Mouse (Mus musculus) heart, embryonic 14.5 days (tissue): ENCODE measurements around the gene Cdan1. TPM values are rescaled to one million over a fixed set of nuclear protein-coding genes. Genes with fewer than 3 reads are reported as not detected.

ENCODE experiments used
- ATAC-seq: fragments of 200-750 bp; cut with Nextera tagmentation; 2 replicates; pipeline ENCODE4 v1.8.0; 2017; ENCODE audit warnings: low read depth, moderate TSS enrichment; ENCODE audit not compliant: insufficient number of reproducible peaks, insufficient read depth, low FRiP score
- H3K27ac ChIP-seq, 2 experiments: fragments of 200-500 bp in 1 of 2; fragments of 300-500 bp in 1 of 2; sonication (generic) in 1 of 2; replicated peaks in 1 of 2; 2 replicates each; pipeline ENCODE4 v1.5.1; 2012 to 2014; ENCODE audit warnings: low read depth in 2 of 2, low read length in 2 of 2, control low read depth in 1 of 2, mild to moderate bottlenecking in 1 of 2, mixed read lengths in 1 of 2; ENCODE audit not compliant: control insufficient read depth in 1 of 2, insufficient read depth in 1 of 2
- H3K27me3 ChIP-seq: fragments of 300-500 bp; sonication (generic); 2 replicates; pipeline ENCODE4 v1.6.1; 2014; ENCODE audit warnings: mild to moderate bottlenecking, low read length, control low read depth; ENCODE audit not compliant: control insufficient read depth, insufficient read depth
- H3K36me3 ChIP-seq: fragments of 300-500 bp; sonication (generic); 2 replicates; pipeline ENCODE4 v1.6.1; 2014; ENCODE audit warnings: mild to moderate bottlenecking, control low read depth, low read length, mixed read lengths; ENCODE audit not compliant: control insufficient read depth, insufficient read depth
- H3K4me1 ChIP-seq, 2 experiments: fragments of 200-500 bp in 1 of 2; fragments of 300-500 bp in 1 of 2; sonication (generic) in 1 of 2; 2 replicates each; pipeline ENCODE4 v1.6.1; 2012 to 2014; ENCODE audit warnings: low read length in 2 of 2, control low read depth in 1 of 2, mixed read lengths in 1 of 2; ENCODE audit not compliant: control insufficient read depth in 2 of 2, insufficient read depth in 2 of 2
- H3K4me2 ChIP-seq: fragments of 300-500 bp; sonication (generic); 2 replicates; pipeline ENCODE4 v1.6.1; 2014; ENCODE audit warnings: mild to moderate bottlenecking, low read length
- H3K4me3 ChIP-seq, 2 experiments: fragments of 200-500 bp in 1 of 2; fragments of 300-500 bp in 1 of 2; sonication (generic) in 1 of 2; 2 replicates each; pipeline ENCODE4 v1.5.1; 2012 to 2014; ENCODE audit warnings: low read length in 2 of 2, mild to moderate bottlenecking in 2 of 2, control low read depth in 1 of 2, low read depth in 1 of 2, moderate library complexity in 1 of 2; ENCODE audit not compliant: control insufficient read depth in 1 of 2, insufficient read depth in 1 of 2
- H3K9ac ChIP-seq: fragments of 300-500 bp; sonication (generic); 2 replicates; pipeline ENCODE4 v1.6.1; 2014; ENCODE audit warnings: mild to moderate bottlenecking, low read length
- H3K9me3 ChIP-seq: fragments of 300-500 bp; sonication (generic); 2 replicates; pipeline ENCODE4 v1.6.1; 2016; ENCODE audit warnings: low read length, control low read depth; ENCODE audit not compliant: control insufficient read depth
- WGBS: fragments of 180-500 bp; shearing (Covaris S2); extraction: QIAGEN DNeasy Blood & Tissue Kit; methylation state at CpG from one replicate; pipeline ENCODE4 v1.1.7; 2014; 5-methylcytosine and 5-hydroxymethylcytosine counted together
- polyA plus RNA-seq: library from polyadenylated mRNA; unstranded; fragments of >200 nt; fragmentation: Nextera tagmentation; extraction: Ambion mirVana; gene quantifications from 2 replicates; pipeline ENCODE4 v1.2.1, GENCODE M21; 2014

Gene Cdan1
- polyA plus RNA-seq, 1 experiment from 2014 or later: 7.9 TPM

DNA sequence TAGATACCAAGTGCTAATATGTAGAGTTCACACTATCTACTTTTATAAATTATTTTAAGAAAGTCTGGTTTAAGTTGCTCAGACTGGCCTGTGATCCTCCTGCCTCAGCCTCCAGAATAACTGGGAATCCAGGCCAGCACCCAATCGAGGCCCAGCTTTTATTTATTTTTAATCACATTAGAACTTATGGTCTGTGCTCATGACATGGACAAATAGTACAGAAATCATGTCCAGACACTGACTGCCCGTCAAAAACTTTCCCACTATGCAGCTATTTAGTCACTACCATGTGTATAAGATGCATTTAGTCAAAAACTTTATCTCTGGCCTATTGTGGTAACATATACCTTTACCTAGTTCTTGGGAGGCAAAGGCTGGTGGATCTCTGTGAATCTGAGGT lies 128.0 kb downstream of the Cdan1 start:
- H3K27ac ChIP-seq: no peak overlapping the region
- no peaks in the 10 kb centered on the region for H3K9me3 ChIP-seq
- no peak for ATAC-seq
- WGBS: 84% methylated on average over 2 of the region's 2 CpGs
- no peak overlapping the region for H3K9ac ChIP-seq
- H3K36me3 ChIP-seq: peaks cover 98% of the 10 kb centered on the region
- no peak overlapping the region for H3K4me3 ChIP-seq
- no peaks in the 10 kb centered on the region for H3K27me3 ChIP-seq
- no peak overlapping the region for H3K4me2 ChIP-seq
- peaks cover 6 to 19% of the 10 kb centered on the region in 2 experiments for H3K4me1 ChIP-seq

DNA sequence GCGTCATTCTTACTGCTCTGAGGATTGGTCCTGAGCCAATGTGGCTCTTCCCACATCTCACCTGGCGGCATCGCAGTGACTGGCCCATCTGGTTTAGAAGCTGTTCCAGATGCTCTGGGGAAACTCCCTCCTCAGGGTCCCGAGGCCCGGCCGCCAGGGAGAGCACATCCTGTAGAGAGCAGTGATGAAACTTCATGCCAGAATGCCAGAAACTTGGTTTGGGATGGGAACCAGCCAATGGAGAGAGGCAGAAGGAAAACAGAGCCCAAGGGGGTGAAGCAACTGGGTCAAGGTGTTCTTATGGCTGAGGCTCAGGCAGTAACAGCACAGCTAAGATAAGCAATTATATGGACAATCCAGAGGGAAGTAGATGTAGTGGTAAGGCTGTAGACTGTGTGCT lies 129.1 kb downstream of the Cdan1 start:
- H3K4me2 ChIP-seq: no peak overlapping the region
- peaks cover 98% of the 10 kb centered on the region for H3K36me3 ChIP-seq
- H3K4me3 ChIP-seq: no peak overlapping the region
- H3K27me3 ChIP-seq: no peaks in the 10 kb centered on the region
- WGBS: 95% methylated on average over 6 of the region's 6 CpGs
- H3K27ac ChIP-seq: no peak overlapping the region
- H3K9ac ChIP-seq: no peak overlapping the region
- H3K9me3 ChIP-seq: no peaks in the 10 kb centered on the region
- no peak for ATAC-seq
- H3K4me1 ChIP-seq: peaks cover 6 to 19% of the 10 kb centered on the region in 2 experiments

DNA sequence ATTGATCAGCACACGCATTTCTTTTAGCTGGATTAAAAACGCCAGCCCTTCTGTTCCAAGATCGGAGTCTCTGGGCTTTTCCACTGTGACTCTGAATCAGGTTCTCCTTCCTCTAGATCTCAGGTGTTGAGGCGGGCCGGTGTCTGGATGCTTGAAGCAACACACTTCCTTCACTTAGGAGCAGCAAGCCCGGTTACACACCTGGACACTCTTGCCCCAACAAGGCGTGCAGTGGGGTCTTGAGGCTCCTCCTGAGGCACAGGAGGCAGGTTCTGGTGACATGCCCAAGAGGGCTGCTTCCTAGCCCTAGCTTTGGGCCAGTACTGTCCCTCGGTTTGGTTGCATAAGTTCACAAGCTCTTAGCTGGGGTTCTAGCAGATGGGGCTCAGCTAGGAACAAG lies 131.4 kb downstream of the Cdan1 start:
- WGBS: 94% methylated on average over 8 of the region's 8 CpGs

DNA sequence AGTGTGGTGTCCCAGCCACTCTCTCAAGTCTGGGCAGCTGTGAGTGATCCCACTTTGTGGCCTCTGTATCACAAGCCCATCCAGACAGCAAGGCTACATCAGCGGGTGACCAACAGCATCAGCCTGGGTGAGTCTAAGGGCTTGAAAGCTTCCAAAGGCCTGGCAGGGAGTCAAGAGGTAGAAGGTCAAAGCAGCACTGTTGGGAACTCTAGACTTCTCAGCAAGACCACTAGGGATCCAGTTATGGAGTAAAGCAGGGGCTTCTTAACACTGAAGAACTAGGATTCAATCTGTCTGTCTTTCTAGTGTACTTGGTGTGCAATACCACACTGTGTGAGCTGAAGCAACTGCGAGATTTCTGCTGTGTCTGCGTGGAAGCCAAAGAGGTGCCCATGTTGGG lies 136.5 kb downstream of the Cdan1 start:
- Histone ChIP-seq H3K4me1 (no peaks in the 10 kb centered on the region), H3K27ac (no peak overlapping the region), H3K4me3 (no peak overlapping the region), H3K4me2 (no peak overlapping the region), H3K9ac (no peak overlapping the region), H3K36me3 (peaks cover 68% of the 10 kb centered on the region), H3K27me3 (no peaks in the 10 kb centered on the region), H3K9me3 (no peaks in the 10 kb centered on the region)
- no peak for ATAC-seq
- WGBS: 94% methylated on average over 3 of the region's 3 CpGs

More for the DNA sequence above, 131.4 kb downstream of the Cdan1 start:
- peaks cover 98% of the 10 kb centered on the region for H3K36me3 ChIP-seq
- no peak overlapping the region for H3K4me3 ChIP-seq
- no peak for ATAC-seq
- H3K9ac ChIP-seq: no peak overlapping the region
- H3K4me1 ChIP-seq: peaks cover 0 to 10% of the 10 kb centered on the region in 2 experiments; a peak in 3 of 4 replicates
- no peaks in the 10 kb centered on the region for H3K27me3 ChIP-seq
- no peak overlapping the region for H3K27ac ChIP-seq
- no peaks in the 10 kb centered on the region for H3K9me3 ChIP-seq
- H3K4me2 ChIP-seq: no peak overlapping the region

DNA sequence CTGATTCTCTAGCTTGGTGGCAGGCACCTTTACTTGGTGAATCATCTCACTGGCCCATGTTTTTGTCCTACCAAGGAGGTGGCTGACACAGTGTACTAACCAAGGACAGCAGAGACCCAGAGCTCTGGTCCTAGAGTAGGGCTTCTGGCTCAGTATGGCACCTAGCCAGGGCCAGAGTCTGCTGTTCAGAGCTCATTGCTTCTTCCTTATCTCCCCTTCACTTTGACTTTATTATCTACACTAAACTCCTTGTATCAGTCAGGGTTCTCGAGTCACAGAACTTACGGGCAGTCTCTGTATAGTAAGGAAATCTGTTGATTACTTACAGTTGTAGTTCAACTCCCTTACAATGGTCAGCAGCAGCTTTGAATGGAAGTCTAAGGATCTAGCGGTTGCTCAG lies 139.0 kb downstream of the Cdan1 start:
- H3K36me3 ChIP-seq: peaks cover 49% of the 10 kb centered on the region
- H3K4me1 ChIP-seq: no peaks in the 10 kb centered on the region; a peak in 1 of 4 replicates
- 39% methylated on average over 3 of the region's 3 CpGs for WGBS
- no peak for ATAC-seq
- no peak overlapping the region for H3K27ac ChIP-seq
- no peak overlapping the region for H3K4me3 ChIP-seq
- no peaks in the 10 kb centered on the region for H3K9me3 ChIP-seq
- no peak overlapping the region for H3K9ac ChIP-seq
- H3K27me3 ChIP-seq: no peaks in the 10 kb centered on the region
- no peak overlapping the region for H3K4me2 ChIP-seq

GRCm38 (mm10) chr2:120710154-120710553 lies 139.8 kb downstream of the Cdan1 start:
- no peaks in the 10 kb centered on the region for H3K27me3 ChIP-seq
- no peak overlapping the region for H3K27ac ChIP-seq
- no peaks in the 10 kb centered on the region for H3K9me3 ChIP-seq
- no peak for ATAC-seq
- no peak overlapping the region for H3K4me3 ChIP-seq
- H3K36me3 ChIP-seq: peaks cover 49% of the 10 kb centered on the region
- WGBS: 73% methylated on average over 3 of the region's 3 CpGs
- no peak overlapping the region for H3K4me2 ChIP-seq
- no peak overlapping the region for H3K9ac ChIP-seq
- H3K4me1 ChIP-seq: no peaks in the 10 kb centered on the region; a peak in 1 of 4 replicates

GRCm38 (mm10) chr2:120707041-120707440 lies 142.9 kb downstream of the Cdan1 start:
- H3K4me3 ChIP-seq: no peak overlapping the region
- H3K9me3 ChIP-seq: no peaks in the 10 kb centered on the region
- H3K27me3 ChIP-seq: no peaks in the 10 kb centered on the region
- no peak overlapping the region for H3K9ac ChIP-seq
- H3K4me1 ChIP-seq: no peaks in the 10 kb centered on the region; a peak in 1 of 4 replicates
- peaks cover 30% of the 10 kb centered on the region for H3K36me3 ChIP-seq
- no peak overlapping the region for H3K27ac ChIP-seq
- H3K4me2 ChIP-seq: no peak overlapping the region
- no peak for ATAC-seq

DNA sequence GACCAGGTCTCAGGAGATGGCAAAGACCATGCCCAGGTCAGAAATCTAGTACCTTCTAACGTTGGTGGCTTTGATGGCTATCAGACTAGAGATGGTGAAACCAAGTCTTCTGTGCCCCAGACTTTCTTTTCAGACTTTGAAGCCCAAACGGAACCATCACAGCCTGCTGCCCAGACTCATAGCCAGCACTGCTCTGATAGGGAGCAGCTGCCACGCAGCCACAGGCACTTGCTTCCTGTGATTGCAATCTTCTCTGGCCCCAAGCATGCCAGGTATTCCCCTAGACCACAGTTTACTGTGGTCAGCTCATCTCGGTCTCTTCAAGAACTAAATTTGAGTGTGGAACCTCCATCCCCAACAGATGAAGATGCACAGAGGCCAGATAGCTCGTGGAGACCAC lies 147.3 kb downstream of the Cdan1 start:
- no peak for ATAC-seq
- Histone ChIP-seq H3K4me1 (no peaks in the 10 kb centered on the region; a peak in 1 of 4 replicates), H3K4me2 (no peak overlapping the region), H3K9ac (no peak overlapping the region), H3K9me3 (no peaks in the 10 kb centered on the region), H3K27me3 (no peaks in the 10 kb centered on the region), H3K36me3 (peaks cover 40% of the 10 kb centered on the region), H3K4me3 (no peak overlapping the region), H3K27ac (no peak overlapping the region)
- WGBS: 66% methylated on average over 5 of the region's 5 CpGs
